Mouse (Mus musculus): ENCODE measurements around the gene Eid2.
A peak's percentile ranks its signal among the peaks of the same experiment; 100 is the strongest.
"Not testable (repeated sequence)": the region's sequence is repeated elsewhere in the genome, so short reads cannot be mapped to it uniquely, and the experiment has no call there.

Gene Eid2

DNA sequence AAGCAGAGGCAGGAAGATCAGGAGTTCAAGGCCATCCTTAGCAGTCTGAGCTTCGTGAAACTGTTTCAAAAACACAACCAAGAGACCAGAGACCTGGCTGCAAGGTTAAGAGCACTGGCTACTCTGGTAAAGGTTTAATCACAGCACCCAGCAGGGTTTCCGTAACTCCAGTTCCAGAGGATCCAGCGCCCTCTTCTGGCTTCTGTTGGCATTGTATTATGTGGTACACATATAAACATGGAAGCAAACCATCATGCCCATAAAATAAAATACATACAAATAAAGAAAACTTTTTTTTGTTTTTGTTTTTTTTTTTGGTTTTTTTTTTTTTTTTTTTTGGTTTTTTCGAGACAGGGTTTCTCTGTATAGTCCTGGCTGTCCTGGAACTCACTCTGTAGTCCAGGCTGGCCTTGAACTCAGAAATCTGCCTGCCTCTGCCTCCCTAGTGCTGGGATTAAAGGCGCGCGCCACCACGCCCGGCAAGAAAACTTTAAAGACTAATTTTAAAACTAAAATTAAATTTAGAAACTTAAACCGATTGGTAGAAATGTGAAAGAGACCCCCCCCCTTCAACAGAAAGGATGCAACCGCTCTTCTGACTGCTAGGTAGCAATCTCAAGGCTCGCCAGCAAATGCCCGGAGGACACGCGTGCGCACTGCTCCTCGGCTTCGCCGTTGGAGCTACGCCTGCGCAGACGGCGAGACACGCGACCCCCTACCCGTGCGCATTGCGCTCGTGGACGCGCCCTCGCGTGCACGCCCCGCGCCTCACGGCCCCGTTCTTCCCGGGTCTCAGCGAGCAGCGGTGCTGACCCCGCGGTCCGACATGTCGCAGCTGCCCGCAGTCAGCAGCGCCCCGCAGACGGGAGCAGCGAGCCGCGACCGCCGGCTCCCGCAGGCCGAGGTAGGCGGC is at the start of gene Eid2:
Gene Eid2, plus strand, starts transcription at position 753 of the 913 bp plus-strand sequence.
- DNase-seq = peak; percentile 66

DNA sequence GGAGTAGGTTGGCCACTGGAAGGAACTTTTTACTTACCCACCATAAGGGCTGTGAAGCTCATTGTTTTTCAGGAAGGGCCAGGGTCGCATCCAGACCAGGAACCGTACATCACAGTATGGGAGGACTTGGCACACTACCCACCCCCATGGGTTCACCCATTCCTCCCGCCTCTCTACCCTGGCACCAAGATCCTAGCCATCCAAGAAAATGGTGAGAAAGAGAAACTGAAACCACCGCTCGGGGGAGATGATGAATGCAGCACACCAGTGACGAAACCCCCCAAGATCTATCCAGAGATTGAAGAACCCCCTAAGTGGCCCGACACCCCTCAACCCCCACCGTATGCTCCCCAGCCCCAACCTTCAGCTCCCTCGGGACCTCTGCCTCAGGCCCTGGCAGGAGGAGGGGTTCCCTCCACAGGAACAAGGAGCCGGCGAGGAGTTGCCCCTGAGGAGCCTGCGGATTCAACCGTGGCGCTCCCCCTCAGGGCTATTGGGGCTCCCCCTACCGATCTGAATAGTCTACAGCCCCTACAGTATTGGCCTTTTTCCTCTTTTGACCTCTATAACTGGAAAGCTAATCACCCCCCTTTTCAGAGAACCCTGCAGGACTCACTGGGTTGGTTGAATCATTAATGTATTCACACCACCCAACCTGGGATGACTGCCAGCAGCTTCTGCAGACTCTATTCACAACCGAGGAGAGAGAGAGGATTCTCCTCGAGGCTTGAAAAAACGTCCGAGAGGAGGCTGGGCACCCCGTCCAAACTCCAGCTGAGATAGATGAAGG is 48.5 kb upstream of the Eid2 start:
- peak; percentile 84 for DNase-seq

DNA sequence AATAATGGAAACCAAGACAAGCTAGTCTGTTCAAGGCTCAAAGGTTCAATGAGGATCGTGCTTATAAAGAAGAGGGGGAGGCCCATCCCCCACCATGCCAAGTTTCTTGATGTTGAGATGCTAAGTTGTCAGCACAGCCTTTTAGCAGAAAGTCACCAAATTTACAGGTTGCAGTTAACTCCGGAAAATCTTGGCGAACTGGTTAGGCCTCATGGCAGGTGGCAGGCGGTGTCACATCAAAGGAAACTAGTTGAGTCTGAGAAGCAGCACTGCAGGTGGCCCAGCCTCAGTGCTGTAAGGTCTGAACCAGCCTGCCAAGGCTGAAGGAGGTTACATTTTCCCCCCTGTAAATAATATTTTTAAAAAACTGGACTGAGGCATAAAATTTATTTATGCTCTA is 40.8 kb upstream of the Eid2 start:
- not testable (repeated sequence) for DNase-seq

DNA sequence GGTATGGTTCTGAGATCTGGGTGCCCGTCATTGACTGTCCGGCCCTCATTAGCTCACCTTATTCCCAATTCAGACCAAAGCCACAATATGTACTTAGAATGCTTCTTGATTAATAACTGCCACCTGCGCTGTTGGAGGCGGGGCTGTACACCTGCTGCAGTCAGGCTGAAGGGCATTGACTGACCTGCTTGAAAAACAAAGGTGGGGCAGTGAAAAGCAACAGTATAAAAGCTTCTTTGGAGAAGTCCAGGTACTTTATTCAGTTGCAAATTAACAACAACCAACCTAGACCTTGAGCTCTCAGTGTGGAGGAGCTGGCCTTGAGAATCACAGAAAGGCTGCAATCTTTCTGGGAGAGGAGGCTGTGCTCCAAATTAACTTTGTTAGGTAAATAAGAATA is 40.3 kb upstream of the Eid2 start:
- not testable (repeated sequence) for DNase-seq

DNA sequence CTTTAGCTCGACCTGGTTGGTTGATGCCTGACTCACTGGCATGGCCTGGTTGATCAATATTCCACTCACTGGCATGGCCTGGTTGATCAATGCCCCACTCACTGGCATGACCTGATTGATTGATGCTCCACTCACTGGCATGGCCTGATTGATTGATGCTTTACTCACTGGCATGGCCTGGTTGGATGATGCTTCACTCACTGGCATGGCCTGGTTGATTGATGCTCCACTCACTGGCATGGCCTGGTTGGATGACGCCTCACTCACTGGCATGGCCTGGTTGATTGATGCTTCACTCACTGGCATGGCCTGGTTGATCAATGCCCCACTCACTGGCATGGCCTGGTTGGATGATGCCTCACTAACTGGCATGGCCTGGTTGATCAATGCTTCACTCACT is 23.7 kb upstream of the Eid2 start:
- not testable (repeated sequence) for DNase-seq

DNA sequence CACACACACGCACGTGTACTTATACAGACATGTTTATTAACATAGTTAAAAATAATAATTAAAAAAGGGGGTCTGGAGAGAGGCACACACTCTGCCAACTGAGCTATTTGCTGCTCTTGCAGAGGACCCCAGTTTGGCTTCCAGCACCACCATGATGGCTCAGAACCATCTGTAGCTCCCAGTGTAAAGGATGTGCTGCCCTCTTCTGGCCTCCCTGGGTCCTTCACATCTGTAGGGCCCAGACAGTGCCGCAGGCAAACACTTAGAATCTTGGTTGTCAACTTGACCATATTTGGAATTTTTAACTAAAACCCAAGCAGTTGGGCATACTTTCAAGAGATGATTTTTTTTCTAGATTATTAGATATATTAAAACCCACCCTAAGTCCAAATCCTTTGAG is 18.7 kb upstream of the Eid2 start:
- no peak for DNase-seq

DNA sequence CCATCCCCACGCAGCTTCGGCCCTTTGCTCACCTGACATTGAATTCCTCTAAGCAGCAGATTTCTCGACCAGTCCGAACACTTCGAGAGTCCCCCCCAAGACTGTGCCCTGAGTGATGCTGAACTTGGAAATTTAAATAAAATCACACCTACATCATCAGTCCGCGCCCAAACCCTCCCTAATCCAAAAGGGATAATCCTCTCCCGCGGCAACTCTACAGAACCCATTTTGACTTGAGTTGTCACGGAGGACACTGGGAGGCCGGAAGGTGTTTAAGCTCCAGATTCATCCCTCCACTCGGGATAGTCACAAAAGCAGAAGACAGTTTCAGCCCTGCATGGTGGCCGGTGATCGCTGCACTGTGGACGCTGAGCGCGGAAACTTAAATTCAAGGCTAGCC is 15.7 kb upstream of the Eid2 start:
- no peak for DNase-seq

DNA sequence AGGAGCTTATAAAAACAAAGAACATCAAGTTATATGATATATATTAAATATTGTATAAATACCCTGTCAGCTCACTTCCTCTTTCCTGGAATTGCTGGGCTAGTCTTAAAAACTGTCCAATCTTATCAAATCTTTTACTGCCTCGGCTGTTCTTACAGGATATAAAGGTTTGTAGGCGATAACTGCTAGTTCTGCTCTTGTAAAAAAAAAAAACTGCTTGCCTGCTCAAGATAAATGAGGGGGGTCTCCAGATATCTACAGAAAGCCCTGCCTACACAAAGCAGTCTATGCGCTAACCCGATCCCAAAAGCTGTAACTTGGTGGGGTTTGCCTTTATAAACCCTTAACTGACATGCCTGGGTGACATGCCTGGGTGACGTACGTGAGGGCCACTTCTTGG is 13.1 kb upstream of the Eid2 start:
- DNase-seq = no peak

DNA sequence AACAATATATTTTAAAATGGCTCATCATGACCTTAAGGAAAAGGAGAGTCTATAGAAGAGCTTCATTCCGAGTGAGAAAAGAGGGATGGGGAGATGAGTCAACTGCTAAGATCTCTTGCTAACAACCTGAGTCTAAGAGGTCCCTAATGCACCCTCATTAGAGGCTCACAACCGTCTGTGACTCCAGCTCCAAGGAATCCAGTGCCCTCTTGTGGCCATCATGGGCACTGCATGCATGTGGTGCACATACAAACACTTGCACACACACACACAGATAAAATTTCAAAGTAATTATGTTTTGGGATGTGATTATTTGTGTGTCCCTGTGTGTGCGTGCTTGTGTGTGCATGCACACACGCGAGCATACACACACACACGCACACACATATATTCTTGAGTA is 12.2 kb upstream of the Eid2 start:
- no peak for DNase-seq

DNA sequence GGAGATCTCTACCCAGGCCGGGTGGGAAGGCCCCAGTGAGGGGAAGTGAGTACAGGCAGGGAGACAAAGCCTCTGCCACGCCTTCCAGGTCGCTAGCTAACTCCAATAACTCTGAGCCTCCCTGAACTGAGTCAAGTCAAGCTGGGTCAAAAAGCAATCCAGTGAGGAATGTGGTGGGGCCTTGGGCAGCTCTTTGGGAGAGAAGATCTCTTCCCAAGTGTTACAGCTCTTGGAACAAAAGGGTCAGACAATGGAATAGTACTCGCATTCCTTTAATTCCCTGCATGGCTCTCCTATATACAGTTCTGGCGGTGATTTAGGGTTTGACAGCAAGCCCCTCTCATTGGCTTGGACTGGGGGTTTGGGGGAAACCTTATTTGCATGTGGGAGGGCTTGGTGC is 4.8 kb upstream of the Eid2 start:
- no peak for DNase-seq

DNA sequence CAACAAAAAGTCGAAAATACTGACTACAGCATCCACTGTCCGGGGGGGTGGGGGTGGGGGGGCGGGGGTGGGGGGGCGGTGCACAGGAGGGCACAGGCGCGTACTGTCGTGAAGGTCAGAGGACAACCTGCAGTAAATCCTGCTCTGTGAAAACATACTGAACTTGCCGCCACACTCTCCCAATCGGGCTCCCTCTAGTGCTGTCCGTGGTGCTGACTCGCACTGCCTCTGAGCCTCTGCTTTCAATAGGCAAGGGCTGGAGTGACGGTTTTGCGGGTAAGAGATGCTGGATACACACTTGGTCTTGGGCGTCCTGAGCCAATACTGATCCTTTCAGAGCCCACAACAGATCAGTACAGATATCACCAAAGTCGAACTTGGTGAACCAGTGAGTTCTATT is 3.9 kb upstream of the Eid2 start:
- DNase-seq = peak; percentile 39

DNA sequence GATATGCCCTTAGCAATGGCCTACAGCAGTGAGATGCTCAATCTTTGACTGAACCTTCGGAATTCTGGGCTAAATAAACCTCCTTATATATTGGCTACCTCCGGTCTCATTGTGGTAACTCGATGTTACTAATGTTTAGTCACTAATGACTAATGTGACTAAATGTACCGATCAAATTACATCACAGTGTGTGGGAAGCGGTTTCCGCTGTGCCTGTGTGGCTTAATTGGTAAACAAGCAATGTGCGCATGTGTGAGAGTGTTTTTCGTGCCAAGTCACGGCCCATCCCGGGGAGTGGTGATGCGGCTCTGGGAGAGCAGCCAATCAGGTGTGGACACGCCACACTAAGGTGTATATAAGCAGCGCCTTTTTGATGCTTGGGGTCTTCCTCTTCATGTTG is 2.3 kb upstream of the Eid2 start:
- no peak for DNase-seq

DNA sequence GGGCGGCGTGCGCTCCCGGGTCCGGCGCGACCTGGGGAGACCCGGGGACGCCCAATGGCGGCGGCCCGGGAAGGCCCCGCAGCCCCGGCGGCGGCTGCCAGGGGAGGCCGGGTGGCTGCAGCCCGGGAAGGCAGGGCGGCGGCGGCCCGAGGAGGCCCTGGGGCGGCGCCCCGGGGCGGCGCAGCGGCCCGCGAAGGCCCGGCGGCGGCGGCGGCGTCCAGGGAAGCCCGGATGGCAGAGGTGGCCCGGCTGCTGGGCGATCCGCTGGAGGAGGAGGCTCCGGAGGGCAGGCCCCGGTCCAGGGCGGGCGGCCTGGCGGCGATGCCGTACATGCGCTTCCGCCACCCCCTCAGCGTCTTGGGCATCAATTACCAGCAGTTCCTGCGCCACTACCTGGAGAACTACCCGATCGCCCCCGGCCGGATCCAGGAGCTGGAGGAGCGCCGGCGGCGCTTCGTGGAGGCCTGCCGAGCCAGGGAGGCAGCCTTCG is 406 bp downstream of the Eid2 start:
- peak; percentile 42 for DNase-seq

DNA sequence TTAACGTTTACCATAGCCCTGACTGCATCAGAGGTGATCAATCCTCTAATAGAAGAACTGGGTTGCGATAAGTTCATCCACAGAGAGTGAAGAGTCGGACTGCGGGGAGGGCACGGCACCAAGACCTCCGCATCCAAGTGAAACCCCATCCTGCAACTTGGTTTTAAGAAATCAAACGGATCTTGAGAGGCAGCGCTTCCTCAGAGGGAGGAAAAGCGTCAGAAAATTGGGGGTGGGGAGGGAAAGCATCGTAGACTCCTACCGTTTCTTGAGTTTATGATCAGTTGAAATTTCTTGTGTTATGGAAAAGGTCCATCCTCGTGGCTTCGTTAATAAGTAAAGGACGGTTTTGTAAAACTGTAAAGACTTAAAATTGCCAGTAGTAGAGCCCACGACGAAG is 895 bp downstream of the Eid2 start:
- DNase-seq = no peak

DNA sequence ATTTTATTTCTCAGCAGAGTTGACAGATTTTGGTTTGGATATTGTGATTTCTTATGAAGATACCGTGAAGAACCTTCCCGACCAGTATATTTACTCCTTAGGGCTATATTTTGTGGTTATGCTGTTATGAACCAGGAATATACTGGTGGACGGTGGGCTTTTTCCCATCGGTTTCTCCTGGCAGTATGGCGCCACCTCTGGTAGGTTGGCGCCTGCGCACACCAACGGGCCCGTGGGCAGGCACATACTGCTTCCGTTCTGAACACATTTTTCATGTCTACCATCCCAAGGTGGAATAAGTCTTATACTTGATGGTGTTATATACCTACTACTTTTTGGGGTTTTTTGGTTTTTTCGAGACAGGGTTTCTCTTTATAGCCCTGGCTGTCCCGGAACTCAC is 1.7 kb downstream of the Eid2 start:
- no peak for DNase-seq

DNA sequence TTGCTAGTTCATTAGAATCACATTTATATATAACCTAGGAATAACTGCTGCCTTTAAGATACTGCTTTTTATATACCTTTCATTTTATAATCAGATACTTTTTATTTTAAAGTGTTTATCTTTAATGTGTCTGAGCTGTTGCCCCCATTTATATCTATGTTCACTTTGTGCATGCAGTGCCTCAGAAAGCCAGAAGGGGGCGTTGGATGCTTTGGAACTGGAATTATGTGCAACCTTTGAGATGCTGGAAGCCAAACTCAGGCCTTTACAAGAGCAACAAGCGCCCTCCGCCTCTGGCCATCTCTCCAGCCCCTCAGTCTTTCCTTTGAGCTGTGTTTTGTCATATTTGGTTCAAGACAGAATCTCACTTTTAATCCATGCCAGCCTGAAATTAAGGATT is 4.1 kb downstream of the Eid2 start:
- DNase-seq = no peak

DNA sequence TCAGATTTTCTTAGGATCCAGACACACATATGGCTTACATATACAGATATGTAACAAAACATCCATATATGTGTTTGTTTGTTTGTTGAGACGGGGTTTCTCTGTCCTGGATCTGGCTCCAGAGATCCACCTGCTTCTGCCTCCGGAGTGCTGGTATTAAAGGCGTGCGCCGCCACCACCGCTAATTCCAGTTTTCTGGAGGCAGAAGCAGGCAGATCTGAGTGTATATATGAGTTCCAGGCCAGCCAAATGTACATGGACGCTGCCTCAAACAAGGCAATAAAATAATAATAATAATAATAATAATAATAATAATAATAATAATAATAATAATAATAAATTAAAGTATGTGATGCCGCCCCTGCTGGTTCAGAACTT is 9.5 kb downstream of the Eid2 start:
- no peak for DNase-seq

DNA sequence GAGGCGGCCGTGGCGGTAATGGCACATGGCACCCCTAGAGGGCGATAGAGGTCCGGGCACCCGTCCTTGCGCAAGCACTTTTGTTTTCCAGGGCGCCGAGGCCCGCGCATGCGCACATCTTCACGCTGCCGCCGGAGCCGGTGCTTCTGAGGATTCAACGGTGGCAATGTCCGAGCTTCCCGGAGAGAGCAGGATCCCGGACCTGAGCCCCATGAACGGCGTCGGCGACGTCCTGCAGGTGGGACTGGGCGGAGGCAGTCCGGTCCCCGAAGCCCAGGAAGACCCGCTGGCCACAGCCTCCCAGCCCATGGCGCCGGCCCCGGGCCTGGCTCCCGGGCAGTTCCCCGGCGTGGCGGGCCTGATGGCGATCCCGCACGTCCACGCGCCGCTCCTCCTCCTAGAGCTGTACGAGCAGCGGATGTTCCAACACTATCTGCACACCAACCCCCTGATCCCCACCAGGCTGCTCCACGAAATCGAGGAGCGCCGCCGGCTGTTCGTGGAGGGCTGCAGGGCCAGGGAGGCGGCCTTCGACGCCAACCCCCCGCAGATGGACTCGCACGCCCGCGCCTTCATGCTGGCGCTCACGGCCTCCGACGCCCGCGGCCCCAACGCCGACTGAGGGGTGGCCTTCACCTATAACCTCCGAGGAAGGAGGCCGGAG is 10.1 kb downstream of the Eid2 start, which contains the start of gene Eid2b:
Gene Eid2b, plus strand, starts transcription at position 125 of the 664 bp plus-strand sequence.
- peak; percentile 92 for DNase-seq

DNA sequence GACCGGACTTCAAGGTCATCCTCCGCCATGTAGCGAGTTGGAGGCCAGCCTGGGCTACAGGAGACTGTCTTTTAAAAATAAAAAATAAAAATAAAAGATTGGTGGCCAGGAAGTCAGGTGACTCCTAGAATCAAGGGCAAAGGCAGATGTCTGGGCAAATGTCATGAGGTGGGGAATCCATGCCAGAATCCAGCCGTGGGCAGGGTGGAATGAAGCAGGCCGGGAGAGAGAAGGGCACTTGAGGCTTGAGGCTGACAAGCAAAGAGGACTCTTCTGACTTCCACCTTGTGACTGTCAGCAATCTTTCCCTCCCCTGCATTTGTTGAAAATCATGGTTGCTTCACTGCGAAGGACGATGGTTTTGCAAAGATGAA is 10.6 kb downstream of the Eid2 start:
- no peak for DNase-seq

DNA sequence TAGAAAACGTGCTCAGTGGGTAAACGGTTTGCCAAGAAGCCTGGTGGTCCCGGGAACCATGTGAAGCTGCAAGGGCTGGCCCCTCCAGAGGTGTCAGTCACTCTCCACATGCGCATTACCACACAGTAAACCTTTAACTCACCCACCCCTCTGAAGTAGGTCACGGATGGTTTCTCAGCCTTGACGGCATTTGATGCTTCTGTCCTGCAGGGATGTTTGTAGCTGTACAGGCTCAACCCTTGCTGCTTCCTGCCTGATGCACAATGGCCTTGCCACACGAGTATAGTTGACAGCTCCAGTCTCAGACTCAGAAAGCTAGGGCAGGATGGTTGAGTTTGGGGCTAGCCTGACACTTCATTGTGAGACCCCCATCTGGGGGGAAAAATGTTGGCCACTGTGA is 12.9 kb downstream of the Eid2 start:
- no peak for DNase-seq

DNA sequence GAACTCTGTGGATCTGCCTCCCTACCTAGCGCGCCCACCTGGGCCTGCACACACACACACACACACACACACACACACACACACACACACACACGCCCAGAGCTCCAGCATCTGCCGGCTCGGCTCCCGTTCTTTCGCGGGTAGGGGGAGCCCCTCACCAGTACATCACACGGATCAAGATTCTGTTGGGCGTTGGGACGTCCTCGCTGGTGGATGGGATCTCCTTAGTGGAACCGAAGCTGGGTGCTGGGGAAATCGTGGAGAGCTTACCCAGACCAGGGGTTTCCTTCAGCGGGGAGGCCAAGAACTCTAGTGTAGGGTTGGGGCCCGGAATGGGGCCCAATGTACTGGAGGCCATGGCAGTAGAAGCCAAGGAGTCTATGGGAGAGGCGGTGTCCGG is 22.5 kb downstream of the Eid2 start:
- no peak for DNase-seq

DNA sequence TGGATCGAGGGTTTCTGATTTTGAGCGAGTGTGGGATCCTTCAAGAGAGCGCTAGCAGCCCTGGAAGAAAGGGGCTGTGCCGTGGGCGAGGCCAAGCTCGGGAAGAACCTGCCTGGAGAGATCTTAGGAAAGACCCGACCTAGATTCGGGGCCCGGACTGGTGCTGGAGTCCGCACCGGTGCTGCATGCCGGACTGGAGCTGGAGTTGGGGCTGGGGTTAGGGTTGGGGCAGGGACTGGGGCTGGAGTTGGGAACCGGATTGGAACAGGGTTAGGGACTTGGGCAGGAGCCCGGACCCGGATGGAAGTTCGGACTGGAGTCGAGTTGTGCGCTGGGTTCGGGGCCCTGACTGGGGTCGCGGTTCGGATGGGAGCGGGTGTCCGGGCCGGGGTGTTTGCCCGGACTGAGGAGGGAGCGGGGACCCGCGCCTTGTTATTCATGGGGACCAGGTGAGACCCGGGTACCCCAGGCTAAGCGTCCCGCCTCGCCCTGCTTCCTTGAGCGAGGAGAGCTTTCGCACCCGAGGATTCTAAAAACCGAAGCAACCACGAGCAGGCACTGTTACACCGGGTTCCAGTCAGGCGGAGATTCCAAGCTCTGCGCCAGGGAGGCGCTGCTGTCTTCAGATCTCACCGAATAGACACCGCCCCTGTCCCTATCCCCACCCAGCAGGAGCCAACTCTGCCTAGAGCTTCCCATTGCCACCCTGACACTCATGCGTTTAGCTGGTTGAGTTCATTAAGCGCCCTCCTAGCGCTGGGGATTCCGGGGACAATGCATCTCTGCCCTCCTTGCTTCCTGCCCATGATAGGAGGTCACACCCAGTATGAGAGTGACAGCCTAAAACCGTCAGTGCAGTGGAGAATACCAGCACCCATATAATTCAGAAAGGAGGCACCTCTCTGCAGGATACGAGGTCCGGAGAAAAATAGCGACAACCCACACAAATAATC is 23.2 kb downstream of the Eid2 start, which contains the start of gene Selenov:
Gene Selenov, minus strand, starts transcription at position 549 of the 953 bp plus-strand sequence.
- DNase-seq = no peak

Data from kidney, adult 11 months (tissue).